Mouse (Mus musculus): ENCODE measurements around the gene Schip1. TPM values are rescaled to one million over a fixed set of nuclear protein-coding genes. Genes with fewer than 3 reads are reported as not detected.

Gene Schip1
- polyA plus RNA-seq, 1 experiment: 47.3 TPM

GRCm38 (mm10) chr3:68610598-68611261, 546.1 kb downstream of the Schip1 start:
- no peak for DNase-seq (ENCODE audit: low spot score)

GRCm38 (mm10) chr3:68615042-68615810, 550.6 kb downstream of the Schip1 start:
- no peak for DNase-seq (ENCODE audit: low spot score)

GRCm38 (mm10) chr3:68616363-68616762, 551.8 kb downstream of the Schip1 start:
- no peak for DNase-seq (ENCODE audit: low spot score)

- DNase-seq (ENCODE audit: low spot score): no peak
Observed at GRCm38 (mm10) chr3:68617708-68618107, 553.1 kb downstream of the Schip1 start.

GRCm38 (mm10) chr3:68619097-68619496, 554.5 kb downstream of the Schip1 start:
- DNase-seq (ENCODE audit: low spot score): no peak

- no peak for DNase-seq (ENCODE audit: low spot score)
Observed at GRCm38 (mm10) chr3:68621971-68622370, 557.4 kb downstream of the Schip1 start.

- DNase-seq (ENCODE audit: low spot score): no peak
Observed at GRCm38 (mm10) chr3:68623036-68623435, 558.4 kb downstream of the Schip1 start.

GRCm38 (mm10) chr3:68624471-68624870, 559.9 kb downstream of the Schip1 start:
- DNase-seq (ENCODE audit: low spot score): no peak

GRCm38 (mm10) chr3:68630261-68630660, 565.7 kb downstream of the Schip1 start:
- no peak for DNase-seq (ENCODE audit: low spot score)

- DNase-seq (ENCODE audit: low spot score): no peak
Observed at GRCm38 (mm10) chr3:68630821-68631220, 566.2 kb downstream of the Schip1 start.

GRCm38 (mm10) chr3:68632714-68633113, 568.1 kb downstream of the Schip1 start:
- DNase-seq (ENCODE audit: low spot score): no peak

- DNase-seq (ENCODE audit: low spot score): no peak
Observed at GRCm38 (mm10) chr3:68633577-68633976, 569.0 kb downstream of the Schip1 start.

GRCm38 (mm10) chr3:68637960-68638359, 573.4 kb downstream of the Schip1 start:
- no peak for DNase-seq (ENCODE audit: low spot score)

- DNase-seq (ENCODE audit: low spot score): no peak
Observed at GRCm38 (mm10) chr3:68638703-68639102, 574.1 kb downstream of the Schip1 start.

- no peak for DNase-seq (ENCODE audit: low spot score)
Observed at GRCm38 (mm10) chr3:68642935-68643334, 578.3 kb downstream of the Schip1 start.

GRCm38 (mm10) chr3:68646387-68647130, 582.0 kb downstream of the Schip1 start:
- DNase-seq (ENCODE audit: low spot score): no peak

GRCm38 (mm10) chr3:68647282-68647681, 582.7 kb downstream of the Schip1 start:
- no peak for DNase-seq (ENCODE audit: low spot score)

GRCm38 (mm10) chr3:68650251-68650650, 585.6 kb downstream of the Schip1 start:
- DNase-seq (ENCODE audit: low spot score): no peak

- no peak for DNase-seq (ENCODE audit: low spot score)
Observed at GRCm38 (mm10) chr3:68656607-68657352, 592.2 kb downstream of the Schip1 start.

- no peak for DNase-seq (ENCODE audit: low spot score)
Observed at GRCm38 (mm10) chr3:68657589-68658245, 593.1 kb downstream of the Schip1 start.

- no peak for DNase-seq (ENCODE audit: low spot score)
Observed at GRCm38 (mm10) chr3:68659996-68660395, 595.4 kb downstream of the Schip1 start.

Measured in urinary bladder, adult 2 months (tissue).